ENCODE assay signal across 9 mouse cellular contexts in the genomic region with DNA sequence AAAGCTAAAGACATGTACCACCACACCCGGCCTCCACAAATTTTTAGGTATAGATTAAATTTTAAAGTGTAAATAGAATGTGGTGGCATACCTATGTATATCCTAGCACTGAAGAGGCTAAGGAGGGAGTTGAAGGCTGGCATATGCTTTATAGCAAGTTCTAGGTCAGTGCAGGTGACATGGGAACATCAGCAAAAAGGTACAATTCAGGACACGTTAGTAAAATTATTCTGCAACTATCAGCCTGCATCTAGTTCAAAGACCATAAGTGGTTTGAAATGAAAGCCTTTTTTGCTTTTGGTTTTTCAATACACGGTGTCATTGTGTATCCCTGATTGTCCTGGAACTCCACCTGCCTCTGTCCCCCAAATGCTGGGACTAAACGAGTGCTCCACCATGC. TPM values are rescaled to one million over a fixed set of nuclear protein-coding genes. Genes with fewer than 3 reads are reported as not detected.
DNase-seq lines count a peak whose midpoint lies in the region; ATAC-seq and TF ChIP-seq lines count a peak whose summit lies in the region.
"Had no signal": no experiment of that assay in that cellular context is flagged by ENCODE, and none has a peak within 500 bp of the region (broad histone marks: within the 10 kb centered on the region; RNA-seq: fewer than 3 reads in every experiment).

No protein-coding gene starts in this region.

- peak overlapping the region; percentile 67 for H3K4me2 ChIP-seq in lung, embryonic 15.5 days
- no peak overlapping the region for H3K4me2 ChIP-seq in lung, postnatal 0 days (replicated peaks; ENCODE audit: low read depth, low read length)
- peak overlapping the region; percentile 69 for H3K4me2 ChIP-seq in forebrain, embryonic 13.5 days
- peak overlapping the region; percentile 79; the same call in 1 of the 2 replicates for H3K4me2 ChIP-seq in limb, embryonic 11.5 days (ENCODE audit: low read depth, severe bottlenecking)
- peak overlapping the region; percentile 69 for H3K4me2 ChIP-seq in neural tube, embryonic 13.5 days

- ATAC-seq in lung, embryonic 15.5 days (ENCODE audit: borderline replicate concordance, extremely low read depth, low FRiP score, low TSS enrichment) = no peak
- no peak for ATAC-seq in lung, postnatal 0 days
- ATAC-seq in forebrain, embryonic 13.5 days = no peak
- no peak for ATAC-seq in limb, embryonic 11.5 days (ENCODE audit: insufficient number of reproducible peaks, low FRiP score, low TSS enrichment, low read depth)
- ATAC-seq in neural tube, embryonic 13.5 days (ENCODE audit: low read depth) = no peak
- ATAC-seq: inflammation-experienced regulatory T-cells, adult 6 months had no signal

- no peak overlapping the region for H3K9ac ChIP-seq in lung, embryonic 15.5 days
- H3K9ac ChIP-seq in lung, postnatal 0 days (replicated peaks; ENCODE audit: low read depth) = no peak overlapping the region
- H3K9ac ChIP-seq in forebrain, embryonic 13.5 days = no peak overlapping the region
- 0 out of 2 replicates have a peak overlapping the region, but pooled peaks have one; percentile 7 for H3K9ac ChIP-seq in limb, embryonic 11.5 days (ENCODE audit: low read length)
- peak overlapping the region; percentile 89 for H3K9ac ChIP-seq in neural tube, embryonic 13.5 days

- peaks cover 10% of the 10 kb centered on the region for H3K4me1 ChIP-seq in lung, embryonic 15.5 days
- peaks cover 4% of the 10 kb centered on the region; the same call in 1 of the 2 replicates for H3K4me1 ChIP-seq in lung, postnatal 0 days (ENCODE audit: insufficient read depth, low read depth, low read length)
- peaks cover 23% of the 10 kb centered on the region for H3K4me1 ChIP-seq in forebrain, embryonic 13.5 days
- H3K4me1 ChIP-seq in limb, embryonic 11.5 days (ENCODE audit: control insufficient read depth, insufficient read depth, low read length) = 0 out of 2 replicates have a peak, but pooled peaks cover 2% of the 10 kb centered on the region
- peaks cover 27% of the 10 kb centered on the region for H3K4me1 ChIP-seq in neural tube, embryonic 13.5 days (replicated peaks)

- H3K9me3 ChIP-seq in lung, embryonic 15.5 days = no peaks in the 10 kb centered on the region
- H3K9me3 ChIP-seq in lung, postnatal 0 days (ENCODE audit: low read length) = no peaks in the 10 kb centered on the region
- H3K9me3 ChIP-seq in forebrain, embryonic 13.5 days (replicated peaks) = no peaks in the 10 kb centered on the region
- H3K9me3 ChIP-seq in limb, embryonic 11.5 days (ENCODE audit: control insufficient read depth, low read length) = no peaks in the 10 kb centered on the region
- H3K9me3 ChIP-seq in neural tube, embryonic 13.5 days = no peaks in the 10 kb centered on the region

- H3K27me3 ChIP-seq in lung, embryonic 15.5 days = no peaks in the 10 kb centered on the region
- H3K27me3 ChIP-seq in lung, postnatal 0 days (replicated peaks; ENCODE audit: insufficient read depth, low read length) = no peaks in the 10 kb centered on the region
- no peaks in the 10 kb centered on the region for H3K27me3 ChIP-seq in forebrain, embryonic 13.5 days
- H3K27me3 ChIP-seq in limb, embryonic 11.5 days (ENCODE audit: control insufficient read depth, insufficient read depth, low read length) = no peaks in the 10 kb centered on the region
- no peaks in the 10 kb centered on the region for H3K27me3 ChIP-seq in neural tube, embryonic 13.5 days

- peak overlapping the region; percentile 11; the same call in 1 of the 2 replicates for H3K27ac ChIP-seq in lung, embryonic 15.5 days
- no peak overlapping the region for H3K27ac ChIP-seq in lung, postnatal 0 days (ENCODE audit: low read length)
- peak overlapping the region; percentile 93; the same call in 1 of the 2 replicates for H3K27ac ChIP-seq in forebrain, embryonic 13.5 days
- H3K27ac ChIP-seq in limb, embryonic 11.5 days (replicated peaks; ENCODE audit: low read depth, low read length) = no peak overlapping the region
- H3K27ac ChIP-seq in neural tube, embryonic 13.5 days (replicated peaks) = peak overlapping the region; percentile 94

- no peak for DNase-seq in lung, postnatal 0 days (ENCODE audit: low spot score)
- DNase-seq in limb, embryonic 11.5 days (ENCODE audit: low spot score) = peak; percentile 20
- DNase-seq in cerebellum, postnatal 10 days = no peak
- DNase-seq in urinary bladder, postnatal 36 days (ENCODE audit: low spot score in 2 of 2) = no peak
- DNase-seq in lung, postnatal 10 days = no peak

- TF ChIP-seq CTCF in lung, postnatal 0 days (IDR thresholded peaks at IDR 0.05) = no peak

- H3K4me3 ChIP-seq in lung, embryonic 15.5 days = no peak overlapping the region
- no peak overlapping the region for H3K4me3 ChIP-seq in lung, postnatal 0 days (ENCODE audit: low read depth, low read length)
- peak overlapping the region; percentile 95; the same call in 1 of the 2 replicates for H3K4me3 ChIP-seq in forebrain, embryonic 13.5 days
- H3K4me3 ChIP-seq in limb, embryonic 11.5 days (ENCODE audit: low read depth, low read length) = peak overlapping the region; percentile 96; the same call in 1 of the 2 replicates
- peak overlapping the region; percentile 85 for H3K4me3 ChIP-seq in neural tube, embryonic 13.5 days

- 42% methylated on average over 4 of the region's 4 CpGs for WGBS in lung, embryonic 15.5 days
- WGBS in lung, postnatal 0 days = 44% methylated on average over 4 of the region's 4 CpGs
- 46% methylated on average over 4 of the region's 4 CpGs for WGBS in forebrain, embryonic 13.5 days
- 68% methylated on average over 4 of the region's 4 CpGs for WGBS in limb, embryonic 11.5 days
- WGBS in neural tube, embryonic 13.5 days = 57% methylated on average over 4 of the region's 4 CpGs

- TF ChIP-seq EP300 in lung, postnatal 0 days (IDR thresholded peaks at IDR 0.05) = no peak

- H3K36me3 ChIP-seq in lung, embryonic 15.5 days = peaks cover 36% of the 10 kb centered on the region
- H3K36me3 ChIP-seq in lung, postnatal 0 days (ENCODE audit: insufficient read depth, low read length) = peaks cover 8% of the 10 kb centered on the region; the same call in 1 of the 2 replicates
- H3K36me3 ChIP-seq in forebrain, embryonic 13.5 days (ENCODE audit: poor library complexity, severe bottlenecking) = peaks cover 44% of the 10 kb centered on the region
- peaks cover 15% of the 10 kb centered on the region; the same call in 1 of the 2 replicates for H3K36me3 ChIP-seq in limb, embryonic 11.5 days (ENCODE audit: control insufficient read depth, insufficient read depth, low read length)
- H3K36me3 ChIP-seq in neural tube, embryonic 13.5 days = peaks cover 36% of the 10 kb centered on the region

RNA-seq across cellular contexts. Expression of gene Trim37, which starts 1.3 kb away (rescaled TPM):
- 28.0 and 30.6 TPM in 2 replicates for polyA plus RNA-seq in lung, embryonic 15.5 days (2015; fragmentation: Nextera tagmentation; extraction: Ambion mirVana)
- polyA plus RNA-seq in lung, postnatal 0 days (2015; fragmentation: Nextera tagmentation; extraction: Ambion mirVana) = 11.0 and 11.1 TPM in 2 replicates
- 82.2 and 87.3 TPM in 2 replicates for polyA plus RNA-seq in forebrain, embryonic 13.5 days (2015; fragmentation: Nextera tagmentation; extraction: Ambion mirVana)
- 39.1 and 39.5 TPM in 2 replicates for polyA plus RNA-seq in limb, embryonic 11.5 days (2014; fragmentation: Nextera tagmentation; extraction: Ambion mirVana)
- polyA plus RNA-seq in neural tube, embryonic 13.5 days (2015; fragmentation: Nextera tagmentation; extraction: Ambion mirVana) = 73.5 and 81.0 TPM in 2 replicates

RNA-seq across cellular contexts. Expression of gene Ska2, which starts 16.5 kb away (rescaled TPM):
- polyA plus RNA-seq in lung, embryonic 15.5 days (2015; fragmentation: Nextera tagmentation; extraction: Ambion mirVana) = 64.5 and 66.7 TPM in 2 replicates
- 12.7 and 13.4 TPM in 2 replicates for polyA plus RNA-seq in lung, postnatal 0 days (2015; fragmentation: Nextera tagmentation; extraction: Ambion mirVana)
- 105 and 110 TPM in 2 replicates for polyA plus RNA-seq in forebrain, embryonic 13.5 days (2015; fragmentation: Nextera tagmentation; extraction: Ambion mirVana)
- 120 and 123 TPM in 2 replicates for polyA plus RNA-seq in limb, embryonic 11.5 days (2014; fragmentation: Nextera tagmentation; extraction: Ambion mirVana)
- 49.7 and 59.8 TPM in 2 replicates for polyA plus RNA-seq in neural tube, embryonic 13.5 days (2015; fragmentation: Nextera tagmentation; extraction: Ambion mirVana)

RNA-seq across cellular contexts. Expression of gene Prr11, which starts 17.1 kb away (rescaled TPM):
- 11.8 and 12.6 TPM in 2 replicates for polyA plus RNA-seq in lung, embryonic 15.5 days (2015; fragmentation: Nextera tagmentation; extraction: Ambion mirVana)
- 0.36 and 0.55 TPM in 2 replicates for polyA plus RNA-seq in lung, postnatal 0 days (2015; fragmentation: Nextera tagmentation; extraction: Ambion mirVana)
- 7.9 and 8.3 TPM in 2 replicates for polyA plus RNA-seq in forebrain, embryonic 13.5 days (2015; fragmentation: Nextera tagmentation; extraction: Ambion mirVana)
- 18.9 and 21.0 TPM in 2 replicates for polyA plus RNA-seq in limb, embryonic 11.5 days (2014; fragmentation: Nextera tagmentation; extraction: Ambion mirVana)
- polyA plus RNA-seq in neural tube, embryonic 13.5 days (2015; fragmentation: Nextera tagmentation; extraction: Ambion mirVana) = 3.5 and 4.0 TPM in 2 replicates

RNA-seq across cellular contexts. Expression of gene Smg8, which starts 39.0 kb away (rescaled TPM):
- 18.4 and 19.1 TPM in 2 replicates for polyA plus RNA-seq in lung, embryonic 15.5 days (2015; fragmentation: Nextera tagmentation; extraction: Ambion mirVana)
- 10.8 and 10.9 TPM in 2 replicates for polyA plus RNA-seq in lung, postnatal 0 days (2015; fragmentation: Nextera tagmentation; extraction: Ambion mirVana)
- 20.5 and 22.6 TPM in 2 replicates for polyA plus RNA-seq in forebrain, embryonic 13.5 days (2015; fragmentation: Nextera tagmentation; extraction: Ambion mirVana)
- 33.4 and 35.2 TPM in 2 replicates for polyA plus RNA-seq in limb, embryonic 11.5 days (2014; fragmentation: Nextera tagmentation; extraction: Ambion mirVana)
- 21.7 and 24.4 TPM in 2 replicates for polyA plus RNA-seq in neural tube, embryonic 13.5 days (2015; fragmentation: Nextera tagmentation; extraction: Ambion mirVana)

RNA-seq across cellular contexts. Expression of gene Gdpd1, which starts 51.7 kb away (rescaled TPM):
- polyA plus RNA-seq in lung, embryonic 15.5 days (2015; fragmentation: Nextera tagmentation; extraction: Ambion mirVana) = 23.7 and 24.9 TPM in 2 replicates
- 47.7 and 66.5 TPM in 2 replicates for polyA plus RNA-seq in lung, postnatal 0 days (2015; fragmentation: Nextera tagmentation; extraction: Ambion mirVana)
- 158 and 161 TPM in 2 replicates for polyA plus RNA-seq in forebrain, embryonic 13.5 days (2015; fragmentation: Nextera tagmentation; extraction: Ambion mirVana)
- polyA plus RNA-seq in limb, embryonic 11.5 days (2014; fragmentation: Nextera tagmentation; extraction: Ambion mirVana) = 25.6 and 27.1 TPM in 2 replicates
- polyA plus RNA-seq in neural tube, embryonic 13.5 days (2015; fragmentation: Nextera tagmentation; extraction: Ambion mirVana) = 183 and 185 TPM in 2 replicates

Comparison
In these comparisons a context has a peak if more than half of its experiments do, and no peak if none do; other contexts are left out.
1. H3K27ac ChIP-seq: peak in lung, embryonic 15.5 days (single experiment), forebrain, embryonic 13.5 days (single experiment) and neural tube, embryonic 13.5 days (single experiment); none in lung, postnatal 0 days (single experiment) and limb, embryonic 11.5 days (single experiment).
2. H3K4me3 ChIP-seq: peak in forebrain, embryonic 13.5 days (single experiment), limb, embryonic 11.5 days (single experiment) and neural tube, embryonic 13.5 days (single experiment); none in lung, embryonic 15.5 days (single experiment) and lung, postnatal 0 days (single experiment).
3. H3K9ac ChIP-seq: peak in limb, embryonic 11.5 days (single experiment) and neural tube, embryonic 13.5 days (single experiment); none in lung, embryonic 15.5 days (single experiment), lung, postnatal 0 days (single experiment) and forebrain, embryonic 13.5 days (single experiment).